ENCODE assay signal across 7 mouse cellular contexts in genomic region chr14:62492196-62492850, GRCm38 (mm10). TPM values are rescaled to one million over a fixed set of nuclear protein-coding genes. Genes with fewer than 3 reads are reported as not detected.
A peak's percentile ranks its signal among the peaks of the same experiment; 100 is the strongest.
DNase-seq lines count a peak whose midpoint lies in the region; ATAC-seq and TF ChIP-seq lines count a peak whose summit lies in the region.

No protein-coding gene starts in this region.

- no peak overlapping the region; the same call in 1 of the 2 replicates for H3K9ac ChIP-seq in midbrain, embryonic 14.5 days (replicated peaks; ENCODE audit: low read length)

- no peak overlapping the region; the same call in 1 of the 2 replicates for H3K4me2 ChIP-seq in midbrain, embryonic 14.5 days (ENCODE audit: low read length)

- no peaks in the 10 kb centered on the region for H3K4me1 ChIP-seq in midbrain, embryonic 14.5 days (ENCODE audit: control insufficient read depth, insufficient read depth, low read length)

- H3K27ac ChIP-seq in gastrocnemius, adult 2 months = no peak overlapping the region
- no peak overlapping the region for H3K27ac ChIP-seq in midbrain, embryonic 14.5 days (replicated peaks; ENCODE audit: low read depth, low read length)

- H3K9me3 ChIP-seq in midbrain, embryonic 14.5 days (ENCODE audit: control insufficient read depth, low read length) = no peaks in the 10 kb centered on the region

- 37% methylated on average over 16 of the region's 16 CpGs for WGBS in midbrain, embryonic 14.5 days

- ATAC-seq in inflammation-experienced regulatory T-cells, adult 6 months = peak; percentile 46
- peak; percentile 69; the same call in 1 of the 2 replicates for ATAC-seq in midbrain, embryonic 14.5 days (ENCODE audit: low FRiP score, low TSS enrichment)

- no peak overlapping the region for H3K4me3 ChIP-seq in gastrocnemius, adult 2 months
- no peak overlapping the region for H3K4me3 ChIP-seq in midbrain, embryonic 14.5 days (replicated peaks; ENCODE audit: low read depth, low read length)

- intact Hi-C loops in gastrocnemius, adult 2 months (cut with DNase I) = loop anchor here (1.0 kb wide), 1 partner anchor 483 kb away; no protein-coding TSS in a partner anchor

- H3K36me3 ChIP-seq in midbrain, embryonic 14.5 days (ENCODE audit: control insufficient read depth, insufficient read depth, low read length) = no peaks in the 10 kb centered on the region
- H3K36me3 ChIP-seq in splenic B cell, adult 2 months (ENCODE audit: control insufficient read depth, insufficient read depth, low read length, poor library complexity, severe bottlenecking) = no peaks in the 10 kb centered on the region

- H3K27me3 ChIP-seq in midbrain, embryonic 14.5 days (ENCODE audit: control insufficient read depth, insufficient read depth, low read length) = no peaks in the 10 kb centered on the region
- no peaks in the 10 kb centered on the region for H3K27me3 ChIP-seq in splenic B cell, adult 2 months (ENCODE audit: control insufficient read depth, insufficient read depth, low read length, poor library complexity, severe bottlenecking)

- peak; percentile 97 for TF ChIP-seq CTCF in gastrocnemius, adult 2 months (IDR thresholded peaks at IDR 0.05)

- DNase-seq in ZHBTc4 (ENCODE audit: low read depth, low spot score) = peak; percentile 82
- peak; percentile 81 to 84 for DNase-seq in cerebellum, postnatal 36 days
- peak; percentile 80 for DNase-seq in gastrocnemius, adult 2 months
- DNase-seq in left cerebral cortex, adult 9 months (ENCODE audit: low spot score in 2 of 2) = peak; percentile 47 to 74
- DNase-seq in midbrain, embryonic 14.5 days = peak; percentile 92
- DNase-seq in splenic B cell, adult 2 months (ENCODE audit: low read depth, low spot score) = peak; percentile 57

RNA-seq across cellular contexts. Expression of gene Gucy1b2, which starts 36.2 kb away (rescaled TPM):
- not detected for total RNA-seq in gastrocnemius, adult 2 months (2021)
- not detected for polyA plus RNA-seq in inflammation-experienced regulatory T-cells, adult 6 months (2017; shearing (Covaris generic))
- 1.00 and 1.0 TPM in 2 replicates for polyA plus RNA-seq in midbrain, embryonic 14.5 days (2014; fragmentation: Nextera tagmentation; extraction: Ambion mirVana)
